Mouse (Mus musculus) thymus, postnatal 10 days (tissue): ENCODE measurements at regions not wholly inside any gene's neighbourhood (a gene's known extent, or its start where the extent isn't known, plus 50 kb on each side); places are given as distances from the start of the nearest gene placed in this dataset.

Experiments used
- DNase-seq, 2 experiments: peaks; one replicate each; pipeline ENCODE4 v3.0.0; 2021; ENCODE audit warnings: low spot score in 2 of 2

- no peak for DNase-seq
Measured at GRCm38 (mm10) chr6:31613590-31614319, 50.0 kb upstream of the Podxl start.
